Mouse (Mus musculus): ENCODE results near the gene Tmem144.
A peak's percentile ranks its signal among the peaks of the same experiment; 100 is the strongest.

GRCm38 (mm10) chr3:79838751-79839150 is 13.8 kb downstream of the Tmem144 start:
- TF ChIP-seq MYC (IDR thresholded peaks at IDR 0.05; ENCODE audit: low read depth, low read length) (no peak), BHLHE40 (IDR thresholded peaks at IDR 0.05; ENCODE audit: low read depth, low read length) (no peak), GABPA (IDR thresholded peaks at IDR 0.05; ENCODE audit: insufficient replicate concordance, low read depth, low read length) (no peak), CTCF (conservative IDR thresholded peaks at IDR 0.05 in 1 of 2, IDR thresholded peaks at IDR 0.05 in 1 of 2; ENCODE audit: low read depth in 2 of 2, low read length in 2 of 2) (peak in 1 of 2 experiments; percentile 53; a peak in 2 of 4 replicates), JUND (conservative IDR thresholded peaks at IDR 0.05; ENCODE audit: low read depth, low read length) (no peak), MXI1 (IDR thresholded peaks at IDR 0.05; ENCODE audit: low read depth, low read length) (no peak), POLR2A (IDR thresholded peaks at IDR 0.05; ENCODE audit: low read depth, low read length) (no peak), HCFC1 (IDR thresholded peaks at IDR 0.05; ENCODE audit: low read depth, low read length) (no peak), E2F4 (IDR thresholded peaks at IDR 0.05; ENCODE audit: insufficient replicate concordance, low read depth, low read length) (no peak), UBTF (IDR thresholded peaks at IDR 0.05; ENCODE audit: low read depth, low read length) (no peak), JUN (IDR thresholded peaks at IDR 0.05; ENCODE audit: insufficient read depth, low read depth, low read length) (no peak)
